Mouse (Mus musculus): ENCODE measurements at regions not wholly inside any gene's neighbourhood (a gene's known extent, or its start where the extent isn't known, plus 50 kb on each side); places are given as distances from the start of the nearest gene placed in this dataset.

DNA sequence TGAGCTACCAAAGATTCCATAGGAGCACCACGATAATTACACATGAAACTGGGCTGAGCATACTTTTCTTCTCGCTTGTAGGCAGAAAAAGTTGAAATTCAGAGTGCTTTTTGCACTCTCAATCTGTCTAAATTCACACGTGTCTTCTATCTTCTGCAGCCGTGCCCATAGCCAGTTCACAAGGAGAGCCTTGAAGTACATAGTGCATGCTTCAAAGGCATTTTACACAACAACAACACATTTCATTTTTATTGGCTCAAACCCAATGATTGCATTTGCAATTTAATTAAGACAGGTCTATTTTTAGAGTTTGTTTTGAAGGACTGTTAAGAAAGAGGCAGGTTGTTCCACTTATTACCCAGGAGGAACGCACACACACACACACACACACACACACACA is 211.4 kb upstream of the Pom121l12 start:
- no peak for TF ChIP-seq POLR2A (IDR thresholded peaks at IDR 0.05; ENCODE audit: borderline replicate concordance, extremely low read depth, insufficient read depth, insufficient read length)

More for the DNA sequence above, 211.4 kb upstream of the Pom121l12 start:
- no peaks in the 10 kb centered on the region for H3K9me3 ChIP-seq (ENCODE audit: control insufficient read depth, low read length)
- WGBS, result 69% methylated on average over 5 of the region's 5 CpGs
- no peak overlapping the region for H3K9ac ChIP-seq (ENCODE audit: low read depth, low read length, severe bottlenecking)
- no peak overlapping the region for H3K4me3 ChIP-seq (replicated peaks; ENCODE audit: low read length)
- H3K27me3 ChIP-seq (ENCODE audit: control insufficient read depth, insufficient read depth, low read length), result no peaks in the 10 kb centered on the region
- no peaks in the 10 kb centered on the region for H3K36me3 ChIP-seq (ENCODE audit: control insufficient read depth, insufficient read depth, low read length)
- H3K27ac ChIP-seq (replicated peaks; ENCODE audit: low read depth, low read length), result no peak overlapping the region
- ATAC-seq (ENCODE audit: low FRiP score, low read depth) (no peak), DNase-seq (ENCODE audit: low spot score) (no peak)
- H3K4me1 ChIP-seq (ENCODE audit: control insufficient read depth, insufficient read depth, low read length), result no peaks in the 10 kb centered on the region
- H3K4me2 ChIP-seq (replicated peaks; ENCODE audit: low read depth, low read length, severe bottlenecking), result no peak overlapping the region

All from limb, embryonic 14.5 days (tissue).